Mouse (Mus musculus): ENCODE results near the gene Smc5.

- TF ChIP-seq POLR2A (IDR thresholded peaks at IDR 0.05; ENCODE audit: extremely low read depth, insufficient read depth, low read length), result no peak
- TF ChIP-seq CTCF (IDR thresholded peaks at IDR 0.05; ENCODE audit: extremely low read depth, insufficient read depth, low read length), result no peak
These were observed 33.0 kb upstream of the Smc5 start for GRCm38 (mm10) chr19:23306671-23307070.

All from cortical plate, adult 2 months (tissue).